Mouse (Mus musculus) thymus, adult 2 months (tissue): ENCODE measurements at regions not wholly inside any gene's neighbourhood (a gene's known extent, or its start where the extent isn't known, plus 50 kb on each side); places are given as distances from the start of the nearest gene placed in this dataset.
A peak's percentile ranks its signal among the peaks of the same experiment; 100 is the strongest.

Experiments
- DNase-seq: peaks from one replicate; pipeline ENCODE4 v3.0.0; 2021
- H3K27ac ChIP-seq: fragments of 200-500 bp; 2 replicates; pipeline ENCODE4 v1.5.1; 2012; ENCODE audit warnings: low read length, control low read depth; ENCODE audit not compliant: control insufficient read depth, insufficient read depth
- H3K27me3 ChIP-seq: fragments of 200-500 bp; 2 replicates; pipeline ENCODE4 v1.6.1; 2012; ENCODE audit warnings: mild to moderate bottlenecking, low read length, moderate library complexity, mixed read lengths; ENCODE audit not compliant: control insufficient read depth, insufficient read depth
- H3K36me3 ChIP-seq: fragments of 200-500 bp; 2 replicates; pipeline ENCODE4 v1.6.1; 2012; ENCODE audit warnings: mild to moderate bottlenecking, low read length, moderate library complexity; ENCODE audit not compliant: control insufficient read depth, insufficient read depth
- H3K4me1 ChIP-seq: fragments of 200-500 bp; replicated peaks from 2 replicates; pipeline ENCODE4 v1.6.1; 2012; ENCODE audit warnings: low read length; ENCODE audit not compliant: control insufficient read depth, insufficient read depth
- H3K4me3 ChIP-seq: fragments of 200-500 bp; 2 replicates; pipeline ENCODE4 v1.5.1; 2012; ENCODE audit warnings: mild to moderate bottlenecking, low read length, control low read depth, moderate library complexity; ENCODE audit not compliant: control insufficient read depth, insufficient read depth
- CTCF ChIP-seq: fragments of 200-500 bp; IDR thresholded peaks from 2 replicates; pipeline ENCODE4 v1.5.1; 2012; ENCODE audit warnings: mild to moderate bottlenecking, control low read depth, low read length, moderate library complexity, borderline replicate concordance; ENCODE audit not compliant: control insufficient read depth, poor library complexity, insufficient read depth; ENCODE audit errors: extremely low read depth
- POLR2A ChIP-seq: fragments of 200-500 bp; IDR thresholded peaks from 2 replicates; pipeline ENCODE4 v1.6.1; 2012; ENCODE audit warnings: mild to moderate bottlenecking, low read length, control low read depth, moderate library complexity; ENCODE audit not compliant: control insufficient read depth, poor library complexity, insufficient read depth; ENCODE audit errors: extremely low read depth
- WGBS: fragments of 180-500 bp; shearing (Covaris S2); methylation state at CpG from one replicate; pipeline ENCODE4 v1.1.7; 2018; 5-methylcytosine and 5-hydroxymethylcytosine counted together

GRCm38 (mm10) chr12:107178676-107179075, 309.8 kb upstream of the 3110018I06Rik start:
- H3K36me3 ChIP-seq = no peaks in the 10 kb centered on the region
- no peak overlapping the region for H3K4me3 ChIP-seq
- WGBS = 91% methylated on average over 6 of the region's 6 CpGs
- DNase-seq = no peak
- no peak for TF ChIP-seq POLR2A
- TF ChIP-seq CTCF = no peak
- H3K27ac ChIP-seq = no peak overlapping the region
- peaks cover 38% of the 10 kb centered on the region for H3K4me1 ChIP-seq
- H3K27me3 ChIP-seq = no peaks in the 10 kb centered on the region

- Histone ChIP-seq H3K27ac (no peak overlapping the region), H3K4me1 (peaks cover 44% of the 10 kb centered on the region), H3K4me3 (no peak overlapping the region), H3K27me3 (no peaks in the 10 kb centered on the region), H3K36me3 (no peaks in the 10 kb centered on the region)
- no peak for TF ChIP-seq CTCF
- no peak for TF ChIP-seq POLR2A
- no peak for DNase-seq
- 91% methylated on average over 3 of the region's 3 CpGs for WGBS
Measured at GRCm38 (mm10) chr12:107180501-107180900, 307.9 kb upstream of the 3110018I06Rik start.

GRCm38 (mm10) chr12:107181291-107181690, 307.1 kb upstream of the 3110018I06Rik start:
- H3K27ac ChIP-seq = no peak overlapping the region
- peaks cover 52% of the 10 kb centered on the region for H3K4me1 ChIP-seq
- no peaks in the 10 kb centered on the region for H3K36me3 ChIP-seq
- DNase-seq = no peak
- no peaks in the 10 kb centered on the region for H3K27me3 ChIP-seq
- TF ChIP-seq CTCF = no peak
- TF ChIP-seq POLR2A = no peak
- 94% methylated on average over 9 of the region's 9 CpGs for WGBS
- no peak overlapping the region for H3K4me3 ChIP-seq

GRCm38 (mm10) chr12:107182091-107182655, 306.3 kb upstream of the 3110018I06Rik start:
- H3K27me3 ChIP-seq = no peaks in the 10 kb centered on the region
- H3K4me1 ChIP-seq = peaks cover 53% of the 10 kb centered on the region
- no peaks in the 10 kb centered on the region for H3K36me3 ChIP-seq
- DNase-seq = no peak
- TF ChIP-seq CTCF (no peak), POLR2A (no peak)
- WGBS = 87% methylated on average over 18 of the region's 18 CpGs
- no peak overlapping the region for H3K4me3 ChIP-seq
- H3K27ac ChIP-seq = peak overlapping the region; percentile 42; the same call in 1 of the 2 replicates

- Histone ChIP-seq H3K4me1 (peaks cover 56% of the 10 kb centered on the region), H3K27ac (peak overlapping the region; percentile 96), H3K4me3 (peak overlapping the region; percentile 62), H3K36me3 (no peaks in the 10 kb centered on the region), H3K27me3 (no peaks in the 10 kb centered on the region)
- DNase-seq = peak; percentile 87
- 35% methylated on average over 9 of the region's 9 CpGs for WGBS
- TF ChIP-seq POLR2A (peak; percentile 86), CTCF (no peak)
Measured at GRCm38 (mm10) chr12:107183283-107183682, 305.1 kb upstream of the 3110018I06Rik start.

GRCm38 (mm10) chr12:107184426-107184825, 304.0 kb upstream of the 3110018I06Rik start:
- peak; percentile 64 for DNase-seq
- Histone ChIP-seq H3K36me3 (no peaks in the 10 kb centered on the region), H3K4me3 (no peak overlapping the region), H3K27me3 (no peaks in the 10 kb centered on the region), H3K4me1 (peaks cover 53% of the 10 kb centered on the region), H3K27ac (peak overlapping the region; percentile 96)
- TF ChIP-seq CTCF = no peak
- TF ChIP-seq POLR2A = no peak
- WGBS = 2% methylated on average over 3 of the region's 3 CpGs

GRCm38 (mm10) chr12:107186361-107186760, 302.1 kb upstream of the 3110018I06Rik start:
- WGBS = 94% methylated on average over 6 of the region's 6 CpGs
- TF ChIP-seq CTCF (no peak), POLR2A (no peak)
- Histone ChIP-seq H3K4me1 (peaks cover 61% of the 10 kb centered on the region), H3K36me3 (no peaks in the 10 kb centered on the region), H3K27ac (no peak overlapping the region), H3K27me3 (no peaks in the 10 kb centered on the region), H3K4me3 (no peak overlapping the region)
- DNase-seq = no peak
